Mouse (Mus musculus) naive thymus-derived CD4-positive, alpha-beta T cell, adult 2 months (primary cell): ENCODE results near the gene Tm7sf3.

Source experiments
- DNase-seq: peaks from one replicate; pipeline ENCODE4 v3.0.0-alpha.2; 2011; ENCODE audit warnings: low read depth

The Tm7sf3 gene

DNA sequence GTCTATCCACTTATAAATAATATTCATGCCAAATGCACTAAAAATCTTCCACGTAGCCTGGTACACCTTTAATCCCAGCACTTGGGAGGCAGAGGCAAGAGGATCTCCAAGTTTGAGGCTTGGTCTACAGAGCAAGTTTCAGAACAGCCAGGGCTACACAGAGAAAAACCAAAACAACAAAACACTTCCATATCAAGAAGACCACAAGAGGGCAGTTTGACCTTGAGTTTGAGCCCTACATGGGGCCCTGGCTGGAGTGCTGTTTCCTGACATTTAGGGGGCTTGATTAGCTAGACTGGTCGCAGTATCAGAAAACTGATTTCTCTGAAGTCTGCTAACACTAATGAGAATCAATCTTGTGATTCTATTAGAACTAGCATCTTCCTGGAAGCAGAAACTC, 18.0 kb upstream of the Tm7sf3 start:
- DNase-seq: no peak

DNA sequence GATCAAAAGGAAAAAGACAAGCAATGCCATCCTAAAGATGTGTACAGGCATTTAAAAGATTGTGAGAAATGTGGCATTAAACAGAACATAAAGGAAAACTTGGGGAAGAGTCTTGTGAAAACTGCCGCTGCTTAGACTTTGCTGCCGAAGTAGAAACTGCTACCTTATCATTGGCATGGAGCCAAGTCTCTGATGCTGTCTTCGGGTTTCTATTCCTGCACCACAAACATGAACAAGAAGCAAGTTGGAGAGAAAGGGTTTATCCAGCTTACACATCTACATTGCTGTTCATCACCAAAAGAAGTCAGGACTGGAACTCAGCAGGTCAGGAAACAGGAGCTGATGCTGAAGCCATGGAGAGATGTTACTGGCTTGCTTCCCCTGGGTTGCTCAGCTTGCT, 10.6 kb upstream of the Tm7sf3 start:
- no peak for DNase-seq

DNA sequence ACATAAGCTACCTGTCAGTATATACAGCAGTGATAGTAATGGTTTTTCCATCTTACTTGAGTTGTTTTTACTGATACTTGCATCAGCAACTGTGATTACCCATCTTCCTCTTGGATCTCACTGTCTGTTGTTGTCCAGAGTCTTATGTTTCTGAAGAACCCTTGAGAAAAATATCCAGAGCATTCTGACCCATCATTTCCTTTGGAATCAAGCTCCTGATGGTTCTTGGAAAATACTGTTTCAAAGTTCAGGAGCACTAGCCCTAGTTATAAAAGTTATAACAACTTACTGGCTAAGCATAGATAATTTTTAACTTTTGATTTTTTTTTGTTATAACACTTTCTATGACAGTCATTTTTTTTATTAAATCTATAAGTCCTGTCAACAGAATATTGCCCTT, 8.8 kb upstream of the Tm7sf3 start:
- no peak for DNase-seq

DNA sequence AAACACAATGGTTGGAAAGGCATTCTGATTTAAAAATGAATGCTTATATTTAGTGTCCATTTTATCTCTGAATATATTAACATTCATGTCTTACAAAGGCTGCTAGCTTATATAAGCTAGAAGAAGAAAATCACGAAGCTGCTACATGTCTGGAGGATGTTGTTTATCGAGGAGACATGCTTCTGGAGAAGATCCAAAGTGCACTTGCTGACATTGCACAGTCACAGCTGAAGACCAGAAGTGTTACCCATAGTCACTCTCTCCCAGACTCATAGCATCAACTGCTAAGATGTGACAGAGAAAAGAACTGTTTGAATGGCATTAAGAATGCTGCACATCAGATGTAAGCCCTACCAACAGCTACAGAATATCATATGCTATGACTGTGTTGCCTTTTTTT, 7.4 kb upstream of the Tm7sf3 start:
- no peak for DNase-seq

DNA sequence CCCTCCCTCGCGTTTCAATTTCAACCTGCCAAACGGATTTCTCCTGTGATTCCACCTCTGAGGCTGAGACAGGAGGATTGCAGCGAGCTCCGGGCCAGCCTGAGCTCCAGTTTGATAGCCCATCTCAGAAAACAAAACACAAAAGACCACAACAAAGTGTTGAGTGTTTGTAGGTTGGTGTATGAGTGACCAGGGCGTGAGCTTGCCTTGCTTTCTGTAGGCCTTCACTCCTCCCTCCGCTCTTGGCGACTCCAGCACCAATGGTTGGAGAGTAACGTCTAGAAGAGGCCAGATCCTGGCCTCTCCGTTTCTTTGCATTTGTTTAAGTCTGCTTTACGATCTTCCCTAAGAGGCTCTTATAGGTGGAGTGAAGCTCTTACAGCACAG, 553 bp upstream of the Tm7sf3 start:
- no peak for DNase-seq

DNA sequence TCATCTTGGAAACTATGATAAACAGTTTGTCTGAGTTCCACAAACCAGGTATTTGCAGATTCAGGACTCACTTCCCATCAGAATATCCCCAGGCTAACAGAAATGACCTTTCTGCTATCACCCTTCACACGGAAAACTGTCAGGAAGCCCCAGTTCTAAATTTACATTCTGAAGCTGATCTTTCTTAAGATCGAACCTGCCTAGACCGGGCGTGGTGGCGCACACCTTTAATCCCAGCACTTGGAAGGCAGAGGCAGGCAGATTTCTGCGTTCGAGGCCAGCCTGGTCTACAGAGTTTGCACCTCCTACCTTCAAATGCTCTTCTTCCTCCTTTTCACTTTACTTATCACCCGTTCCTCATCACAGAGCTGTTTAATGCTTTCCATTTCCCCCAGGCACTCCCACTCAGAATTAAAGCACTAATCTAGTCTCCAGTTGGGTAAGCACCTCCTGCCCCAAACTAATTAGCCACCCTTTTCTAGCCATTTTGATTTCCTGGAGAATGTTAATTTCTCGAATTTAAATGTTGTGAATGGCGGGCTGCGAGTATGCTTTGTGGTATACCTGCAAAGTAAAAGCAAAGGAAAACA, 908 bp downstream of the Tm7sf3 start:
- peak; percentile 26 for DNase-seq

DNA sequence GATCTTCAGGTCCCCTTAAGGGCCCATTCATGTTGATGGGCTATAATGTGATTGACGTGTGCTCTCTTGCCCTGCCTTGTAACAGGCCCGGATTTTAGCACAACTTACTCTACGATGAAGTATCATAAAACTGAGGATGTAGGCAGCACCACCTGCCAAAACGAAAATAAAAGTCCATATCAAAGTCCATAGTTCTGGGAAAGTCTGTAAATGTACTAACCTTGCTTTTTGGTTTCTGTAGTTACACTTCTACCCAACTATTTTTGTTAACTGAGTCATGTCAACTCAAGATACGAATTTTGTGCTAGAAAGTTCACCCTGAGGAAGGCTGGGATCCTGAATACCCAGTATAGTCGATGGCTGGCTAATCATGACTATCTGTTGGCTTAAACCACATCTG, 1.6 kb downstream of the Tm7sf3 start:
- no peak for DNase-seq

DNA sequence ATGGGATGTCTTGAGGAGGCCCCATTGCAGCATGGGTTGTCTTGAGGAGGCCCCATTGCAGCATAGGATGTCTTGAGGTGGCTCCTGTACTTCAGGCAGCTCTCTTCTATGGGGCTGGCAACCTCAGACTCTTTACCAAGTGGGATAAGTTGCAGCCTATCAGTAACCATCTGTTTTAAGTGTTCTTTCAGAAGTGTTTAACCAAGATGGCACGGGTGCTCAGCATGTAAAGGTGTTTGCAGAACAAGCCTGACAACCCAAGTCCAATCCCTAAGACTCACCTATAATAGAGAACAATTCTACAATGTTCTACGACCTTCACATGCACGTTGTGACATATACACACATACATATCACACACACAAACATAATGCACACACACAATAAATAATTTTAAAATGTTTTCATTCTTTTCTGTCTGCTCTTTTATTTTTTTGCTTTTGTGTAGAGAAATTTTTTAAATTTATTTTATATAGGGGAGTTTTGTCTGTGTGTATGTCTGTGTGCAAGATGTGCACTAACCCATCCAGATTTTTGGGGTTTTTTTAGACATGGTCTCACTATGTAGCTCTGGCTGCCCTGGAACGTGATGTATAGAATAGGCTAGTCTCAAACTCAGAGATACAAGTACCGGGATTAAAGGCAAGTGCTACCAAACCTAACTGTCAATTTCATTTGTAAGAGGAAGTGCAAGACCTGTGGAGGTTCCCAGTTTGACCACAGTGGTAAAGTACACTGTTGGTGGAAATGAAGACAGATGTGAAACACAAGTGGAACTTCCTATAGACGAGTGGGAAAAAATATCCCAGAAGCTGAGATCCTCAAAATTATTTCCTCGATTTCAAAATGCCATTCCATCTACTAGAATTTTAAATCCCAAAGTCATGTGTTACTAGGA, 2.3 kb downstream of the Tm7sf3 start:
- no peak for DNase-seq

DNA sequence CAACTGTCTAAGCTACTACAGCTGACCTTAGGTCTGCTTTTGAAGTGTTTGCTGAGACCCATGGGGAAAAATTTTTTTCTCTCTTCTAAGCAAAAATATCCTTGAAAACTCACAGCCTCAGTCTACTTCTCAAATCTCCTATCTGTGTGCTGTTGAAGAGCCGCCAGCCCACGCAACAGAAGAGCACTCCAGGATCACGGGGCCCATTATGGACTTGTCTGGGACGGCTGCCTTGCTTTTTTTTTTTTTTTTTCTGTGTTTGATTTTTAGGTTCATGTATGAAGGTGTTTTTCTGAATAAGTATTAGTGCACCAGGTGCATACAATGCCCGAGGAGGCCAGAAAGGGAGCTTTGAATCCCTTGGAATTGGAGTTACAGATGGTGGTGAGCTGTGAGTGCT, 6.1 kb downstream of the Tm7sf3 start:
- DNase-seq: no peak

DNA sequence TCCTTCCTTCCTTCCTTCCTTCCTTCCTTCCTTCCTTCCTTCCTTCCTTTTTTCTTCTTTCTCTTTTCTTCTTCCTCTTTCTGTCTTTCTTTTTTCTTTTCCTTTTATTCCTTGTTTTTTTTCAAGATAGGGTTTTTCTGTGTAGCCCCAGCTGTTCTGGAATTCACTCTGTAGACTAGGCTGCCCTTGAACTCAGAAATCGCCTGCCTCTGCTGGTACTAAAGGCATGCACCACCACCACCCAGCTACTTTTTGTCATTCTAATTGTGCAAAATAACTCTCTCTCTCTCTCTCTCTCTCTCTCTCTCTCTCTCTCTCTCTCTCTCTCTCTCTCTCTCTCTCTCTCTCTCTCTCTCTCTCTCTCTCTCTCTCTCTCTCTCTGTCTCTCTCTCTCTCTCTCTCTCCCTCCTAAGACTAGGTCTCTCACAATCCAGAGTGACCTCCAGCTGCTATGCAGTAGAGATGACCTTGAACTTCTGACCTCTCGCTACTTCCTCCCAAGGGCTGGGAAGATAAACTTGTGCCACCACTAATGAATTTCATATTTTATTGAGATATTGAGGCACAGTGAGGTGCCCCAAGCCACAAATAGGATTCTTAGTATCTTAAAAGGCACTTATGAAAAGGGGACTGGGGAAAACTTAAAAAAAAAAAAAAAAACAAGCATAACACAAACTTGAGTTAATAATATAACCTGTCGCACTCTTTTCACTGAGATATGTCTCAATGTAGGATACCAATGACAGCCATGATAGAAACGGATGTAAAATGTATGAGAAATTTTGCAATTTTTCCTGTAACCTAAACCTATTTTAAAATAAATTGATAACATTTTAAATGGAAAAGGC, 7.6 kb downstream of the Tm7sf3 start:
- peak; percentile 21 for DNase-seq

DNA sequence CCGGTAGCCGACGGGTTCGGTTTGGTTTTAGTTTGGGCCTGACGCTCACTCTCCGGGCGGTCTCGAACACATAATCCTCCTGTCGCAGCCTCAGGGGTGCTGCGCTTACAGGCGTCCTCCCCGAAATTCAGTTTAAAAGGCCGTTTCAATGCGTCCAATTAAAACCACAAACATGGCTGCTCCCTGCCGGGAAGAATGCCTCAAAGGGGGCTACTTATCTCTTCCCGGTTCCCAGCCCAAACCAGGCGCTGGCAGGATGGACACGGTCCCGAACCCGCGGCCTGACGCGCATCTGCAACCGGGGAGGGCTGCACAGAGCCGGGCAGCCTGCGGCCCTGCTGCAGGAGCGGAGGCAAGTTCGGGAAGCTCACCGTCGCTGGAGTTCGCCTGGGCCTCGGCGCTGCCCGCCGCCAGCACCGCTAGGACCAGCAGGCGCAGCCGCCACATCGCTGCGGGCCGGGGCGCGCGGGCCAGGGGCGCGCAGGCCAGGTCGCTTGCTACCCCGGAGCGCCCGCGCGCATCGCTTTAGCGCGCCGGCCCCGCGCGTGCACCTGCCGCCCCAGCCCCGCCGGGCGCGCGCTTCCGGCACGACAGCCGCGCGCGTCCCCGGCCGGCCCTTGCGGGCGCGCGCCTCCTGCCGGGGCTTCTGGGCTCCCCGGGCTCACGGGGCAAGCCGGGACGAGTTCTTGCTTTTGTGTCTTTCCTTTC, 8.5 kb downstream of the Tm7sf3 start:
- peak; percentile 90 for DNase-seq

DNA sequence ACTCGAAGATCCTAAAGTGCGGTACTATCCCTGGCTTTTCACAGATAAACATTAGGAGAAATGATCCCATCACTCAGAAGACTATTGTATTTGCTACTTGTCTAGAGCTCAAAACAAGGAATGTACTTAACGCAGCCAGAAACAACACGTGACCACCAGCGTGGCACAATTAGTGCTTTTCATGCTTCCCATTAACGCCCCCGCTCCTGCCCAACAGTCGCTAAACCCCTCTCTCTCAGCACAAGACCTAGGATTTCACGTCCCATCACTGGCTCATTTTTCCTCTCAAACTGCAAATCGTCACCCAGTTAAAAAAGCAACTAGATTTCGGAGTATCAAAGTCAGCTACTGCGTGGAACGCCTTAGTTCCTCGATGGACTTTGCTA, 9.0 kb downstream of the Tm7sf3 start:
- DNase-seq: no peak

DNA sequence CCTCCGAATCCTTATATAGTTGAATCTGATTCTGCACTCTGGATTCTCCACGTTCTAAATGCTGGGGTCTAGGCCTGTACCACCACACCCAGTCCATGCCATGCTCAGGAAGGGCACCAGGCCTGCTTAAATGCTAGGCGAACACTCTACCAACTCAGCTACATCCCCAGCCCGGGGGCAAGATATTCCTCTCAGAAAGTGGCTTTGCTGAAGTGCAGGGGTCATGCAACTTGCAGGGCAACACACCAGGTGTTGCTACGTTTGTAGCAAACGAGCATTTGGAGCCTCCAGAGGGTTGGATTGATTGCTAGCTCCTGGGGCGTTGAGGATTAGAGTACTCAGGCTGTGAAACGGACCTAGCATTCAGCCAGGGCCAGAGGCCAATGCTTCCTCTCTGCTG, 9.5 kb downstream of the Tm7sf3 start:
- no peak for DNase-seq

DNA sequence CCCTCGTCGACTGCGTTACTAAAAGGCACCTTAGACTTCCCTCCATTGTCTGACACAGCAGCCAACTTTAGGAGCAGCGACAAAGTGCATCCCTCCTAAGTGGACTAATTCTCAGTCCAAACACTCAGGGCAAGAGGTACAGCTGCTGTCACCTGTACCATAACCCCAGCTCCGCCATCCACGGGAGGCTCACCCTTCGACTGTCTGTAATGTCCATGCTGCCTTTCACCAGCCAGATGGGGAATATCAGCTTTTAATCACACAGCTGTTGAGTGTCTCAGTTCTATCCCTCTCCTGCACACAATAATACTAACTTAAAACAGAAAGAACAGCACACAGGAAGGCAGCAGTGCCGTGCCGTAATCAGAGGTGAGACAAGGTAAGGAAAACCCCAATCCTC, 10.2 kb downstream of the Tm7sf3 start:
- DNase-seq: no peak

DNA sequence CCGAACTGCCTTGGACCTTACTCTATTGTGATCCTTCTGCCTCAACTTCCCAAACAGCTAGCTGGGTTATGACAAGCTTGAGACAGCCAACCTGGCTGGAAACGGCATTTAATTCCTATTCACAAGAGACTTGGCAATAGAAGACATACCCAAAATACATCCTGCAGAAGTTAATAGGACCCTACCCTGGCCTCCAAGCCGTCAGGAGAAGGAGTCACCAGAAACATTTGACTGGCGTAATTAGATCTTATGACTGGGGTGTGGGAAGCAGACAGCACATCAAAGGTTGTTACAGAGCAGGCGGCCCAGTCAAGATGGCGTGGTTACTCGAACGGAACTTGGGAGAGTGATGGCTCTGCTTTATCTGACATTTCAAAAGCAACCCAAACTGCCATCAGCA, 10.8 kb downstream of the Tm7sf3 start:
- DNase-seq: no peak

DNA sequence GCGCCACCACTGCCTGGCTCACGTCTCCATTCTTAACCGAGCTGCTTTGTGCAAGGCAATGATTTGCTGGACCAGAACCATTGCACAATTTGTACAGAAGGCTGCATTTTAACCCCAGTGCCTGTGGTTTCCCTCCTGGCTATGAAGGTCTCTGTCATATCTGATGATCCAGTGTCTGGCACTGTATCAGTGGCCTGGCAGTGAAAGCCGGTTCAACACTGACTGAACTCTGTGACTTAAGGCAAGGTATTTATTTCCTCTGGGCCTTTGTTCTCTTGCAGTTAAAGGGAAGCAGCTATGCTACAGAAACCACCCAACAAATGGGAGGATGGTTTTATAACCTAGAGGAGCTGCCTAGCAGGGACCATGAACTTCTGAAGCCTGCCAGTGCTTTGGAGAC, 11.7 kb downstream of the Tm7sf3 start:
- DNase-seq: no peak

DNA sequence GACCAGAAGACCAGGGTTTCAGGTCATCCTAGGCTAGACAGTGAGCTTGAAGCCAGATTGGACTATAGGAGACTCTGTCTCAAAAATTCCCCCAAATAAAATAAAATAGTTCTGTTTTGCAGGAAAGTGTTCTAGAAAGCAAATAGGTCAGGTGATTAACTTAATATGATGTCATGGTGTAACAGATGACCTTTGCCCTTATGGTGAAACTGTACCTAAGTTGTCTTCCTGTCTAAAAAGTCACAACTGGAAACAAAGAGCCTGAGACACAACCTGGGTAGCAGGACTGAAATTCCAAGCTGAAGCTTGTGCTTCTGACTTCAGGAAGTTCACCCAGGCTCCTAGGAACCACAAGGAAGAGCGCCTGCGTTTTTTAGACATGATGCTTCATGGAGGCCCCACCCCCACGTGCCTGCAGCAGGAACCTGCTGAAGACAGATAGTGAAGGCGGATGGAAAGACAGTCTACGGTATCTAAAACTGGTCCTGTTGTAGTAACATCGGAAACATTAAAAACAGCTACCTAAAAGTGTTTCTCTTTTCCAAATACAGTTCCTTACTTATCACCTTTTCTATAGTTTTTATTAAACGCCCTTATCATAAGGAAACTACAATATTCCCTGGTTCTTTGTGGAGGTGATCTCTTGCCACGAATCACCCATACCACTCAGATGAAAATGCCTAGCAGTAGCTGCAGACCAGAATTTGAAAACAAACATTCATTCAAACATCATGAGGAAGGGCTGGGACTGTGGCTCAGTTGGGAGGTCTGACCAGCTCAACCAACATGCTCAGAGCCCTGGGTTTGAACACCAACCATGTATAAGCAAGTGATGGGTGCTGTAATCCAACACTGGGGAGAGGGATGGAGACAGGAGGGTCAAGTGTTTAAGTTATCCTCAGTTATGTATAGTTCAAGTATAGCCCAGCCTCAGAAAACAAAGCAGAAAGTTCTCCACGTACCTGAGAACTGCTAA, 12.6 kb downstream of the Tm7sf3 start:
- no peak for DNase-seq

DNA sequence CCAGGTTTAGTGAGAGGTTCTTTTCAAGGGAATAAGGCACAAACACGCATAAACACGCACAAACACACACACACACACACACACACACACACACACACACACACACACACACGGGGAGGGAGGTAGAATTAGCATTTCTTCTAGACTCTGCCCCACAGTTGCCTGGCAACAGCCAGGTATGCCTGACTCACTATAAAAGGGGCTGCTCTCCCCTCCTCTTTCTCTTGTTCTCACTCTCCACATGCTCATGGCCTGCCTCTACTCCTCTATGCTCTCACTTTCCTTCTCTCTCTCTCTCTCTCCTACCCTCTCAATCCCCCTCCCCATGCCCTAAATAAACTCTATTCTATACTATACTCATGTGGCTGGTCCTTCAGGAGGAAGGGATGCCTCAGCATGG, 14.5 kb downstream of the Tm7sf3 start:
- DNase-seq: no peak

DNA sequence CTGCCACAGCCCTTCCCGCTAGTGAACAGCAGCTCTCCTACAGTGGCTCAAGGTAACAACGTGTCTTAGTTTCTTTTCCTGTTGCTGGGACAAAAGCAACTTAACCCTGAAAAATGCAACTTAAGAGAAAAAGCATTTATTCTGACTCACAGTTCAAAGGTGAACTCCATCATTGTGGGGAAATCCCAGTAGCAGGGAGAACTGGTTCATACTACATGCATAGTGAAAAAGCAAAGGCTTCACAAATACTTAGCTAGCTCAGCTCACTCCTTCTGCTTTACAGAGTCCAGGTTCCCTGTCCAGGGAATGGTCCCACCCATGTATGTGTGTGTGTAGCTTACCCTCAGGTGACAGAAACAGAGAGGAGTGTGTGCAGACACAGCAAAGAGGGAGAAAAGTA, 26.0 kb downstream of the Tm7sf3 start:
- DNase-seq: no peak

DNA sequence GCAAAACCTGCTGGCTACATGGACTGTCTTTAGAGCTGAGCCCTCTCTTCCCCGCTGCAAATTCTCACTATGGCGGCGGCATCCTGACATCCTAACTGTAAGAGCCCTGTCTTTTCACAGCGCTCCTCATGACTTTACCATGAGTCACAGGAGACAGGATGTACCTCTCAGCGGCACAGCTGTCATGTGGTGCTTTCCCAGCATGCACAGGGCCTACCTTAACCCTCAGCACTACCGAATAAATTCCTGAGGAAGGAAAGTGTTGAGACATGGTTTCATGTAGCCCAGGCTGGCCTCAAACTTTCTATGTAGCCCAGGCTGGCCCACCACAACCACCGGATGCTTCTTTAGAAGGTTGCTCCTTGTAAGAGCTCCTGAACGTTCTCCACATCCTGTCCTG, 26.7 kb downstream of the Tm7sf3 start:
- DNase-seq: no peak

DNA sequence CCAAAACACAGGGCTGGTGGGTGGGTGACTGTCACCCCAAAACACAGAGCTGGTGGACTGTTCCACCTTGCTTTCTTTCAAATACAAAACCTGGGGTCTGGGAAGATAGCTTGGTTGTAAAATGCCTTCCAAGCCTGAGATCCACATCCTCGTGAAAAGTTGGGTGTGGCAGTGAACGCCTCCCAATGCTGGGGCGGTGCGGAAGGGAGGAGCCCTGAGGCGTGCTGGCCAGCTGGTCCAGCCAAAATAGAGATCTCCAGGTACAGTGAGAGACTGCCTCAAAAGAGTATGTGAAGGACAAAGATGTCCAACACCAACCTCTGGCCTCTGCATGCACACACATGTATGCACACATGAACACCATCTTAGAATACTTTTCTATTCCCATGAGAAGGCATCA, 28.1 kb downstream of the Tm7sf3 start:
- no peak for DNase-seq
